Mouse (Mus musculus): ENCODE results near the gene Mrgprb3. TPM values are rescaled to one million over a fixed set of nuclear protein-coding genes. Genes with fewer than 3 reads are reported as not detected.

Gene Mrgprb3
- total RNA-seq (2021), result not detected

- DNase-seq (ENCODE audit: extremely low spot score in 1 of 2, low spot score in 2 of 2), result no peak
- intact Hi-C loops (cut with DNase I), result no loop called here
Measured at GRCm38 (mm10) chr7:48643711-48644110, at the start of gene Mrgprb3. Mrgprb3 (minus strand) TSS chr7:48643811.

Other genes with a start within 250 kb of the Mrgprb3 start
- gene Mrgprb1, start 187.5 kb downstream of the Mrgprb3 start, total RNA-seq (2021), result not detected
- gene Mrgprx2, start 144.5 kb downstream of the Mrgprb3 start, total RNA-seq (2021), result not detected
- not detected for gene Mrgprb2, start 85.7 kb downstream of the Mrgprb3 start, total RNA-seq (2021)
- gene Zdhhc13, start 145.2 kb upstream of the Mrgprb3 start, total RNA-seq (2021), result 10 to 100 TPM; 32.4 to 34.0 TPM
- gene Csrp3, start 204.2 kb upstream of the Mrgprb3 start, total RNA-seq (2021), result not detected
- gene E2f8, start 237.8 kb upstream of the Mrgprb3 start, total RNA-seq (2021), result 1 to 10 TPM; 1.0 to 1.3 TPM